Mouse (Mus musculus): Measurements from ENCODE around the gene Agpat2.

Agpat2 gene

DNA sequence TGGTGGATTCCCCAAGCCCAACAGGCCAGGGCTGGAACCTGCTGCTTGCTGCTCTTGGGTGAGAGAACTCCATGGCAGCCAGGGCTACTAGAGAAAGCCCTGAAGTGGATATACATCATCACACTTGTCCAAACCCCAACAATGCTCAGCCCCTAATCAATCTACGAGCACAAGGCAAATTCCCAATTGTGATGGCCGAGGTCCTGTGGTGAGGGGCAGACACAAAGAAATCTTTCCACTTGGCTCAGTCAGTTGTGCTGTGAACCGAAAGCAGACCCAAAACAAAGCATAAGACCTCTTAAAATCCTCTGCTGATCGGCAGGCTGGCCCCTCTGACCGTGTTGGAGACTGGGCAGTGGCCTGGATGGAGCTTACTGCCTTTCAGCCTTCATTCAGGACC, 29.4 kb downstream of the Agpat2 start:
- no peak for DNase-seq (ENCODE audit: low spot score)

DNA sequence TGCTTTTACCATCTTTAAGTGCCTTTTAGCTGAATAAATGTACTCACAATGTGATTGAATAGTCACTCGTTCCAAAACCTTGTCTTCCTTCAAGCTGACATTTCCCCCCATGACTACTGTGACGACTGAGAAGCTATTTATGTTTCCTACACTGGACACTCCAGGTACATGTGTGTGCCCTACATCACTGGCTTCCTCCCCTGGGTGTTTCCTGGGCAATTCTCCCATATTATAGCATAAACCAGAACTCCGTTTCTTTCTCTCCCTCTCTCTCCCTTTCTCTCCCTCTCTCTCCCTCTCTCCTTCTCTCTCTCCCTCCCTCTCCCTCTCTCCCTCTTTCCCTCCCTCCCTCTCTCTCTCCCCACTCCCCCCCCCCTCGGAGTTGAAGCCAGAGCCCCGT, 30.4 kb downstream of the Agpat2 start:
- no peak for DNase-seq (ENCODE audit: low spot score)

DNA sequence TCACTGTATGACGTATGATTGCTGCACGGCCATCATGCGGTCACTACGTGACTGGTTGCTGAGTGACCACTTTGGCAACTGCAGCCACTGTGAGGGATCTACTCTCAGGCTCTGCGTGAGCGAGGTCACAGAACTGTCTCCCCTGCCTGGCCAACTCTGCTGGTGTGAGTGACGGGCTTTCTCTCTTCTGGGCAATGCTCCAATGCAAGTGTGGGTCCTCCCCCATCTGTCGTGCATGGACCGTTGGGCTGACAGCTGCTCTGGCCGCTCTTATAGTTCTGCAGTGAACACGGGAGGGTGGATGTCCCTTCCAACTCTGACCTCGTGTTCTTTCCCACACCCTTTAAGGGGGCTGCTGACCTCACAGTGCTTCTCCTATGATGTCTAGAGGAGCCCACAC, 30.8 kb downstream of the Agpat2 start:
- DNase-seq (ENCODE audit: low spot score): no peak

DNA sequence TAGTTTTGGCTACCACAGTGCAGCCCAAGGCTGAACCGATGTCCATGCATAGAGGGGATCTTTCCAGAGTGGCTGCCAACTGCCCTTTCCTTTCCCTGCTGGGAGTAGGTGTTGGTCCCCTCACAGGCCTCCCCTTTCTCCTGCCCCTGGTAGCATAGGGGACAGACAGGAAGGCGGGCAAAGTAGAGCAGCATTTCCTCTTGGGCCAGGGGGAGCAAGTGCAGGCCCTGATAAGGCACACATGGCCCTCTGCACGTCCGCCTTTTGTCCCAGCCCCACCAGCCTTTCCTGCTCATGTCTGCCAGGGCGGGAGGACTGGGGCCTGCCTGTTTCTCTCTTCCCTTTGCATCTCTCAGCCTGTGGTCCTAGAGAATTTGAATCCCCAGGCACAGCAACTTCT, 32.4 kb downstream of the Agpat2 start:
- DNase-seq (ENCODE audit: low spot score): no peak

DNA sequence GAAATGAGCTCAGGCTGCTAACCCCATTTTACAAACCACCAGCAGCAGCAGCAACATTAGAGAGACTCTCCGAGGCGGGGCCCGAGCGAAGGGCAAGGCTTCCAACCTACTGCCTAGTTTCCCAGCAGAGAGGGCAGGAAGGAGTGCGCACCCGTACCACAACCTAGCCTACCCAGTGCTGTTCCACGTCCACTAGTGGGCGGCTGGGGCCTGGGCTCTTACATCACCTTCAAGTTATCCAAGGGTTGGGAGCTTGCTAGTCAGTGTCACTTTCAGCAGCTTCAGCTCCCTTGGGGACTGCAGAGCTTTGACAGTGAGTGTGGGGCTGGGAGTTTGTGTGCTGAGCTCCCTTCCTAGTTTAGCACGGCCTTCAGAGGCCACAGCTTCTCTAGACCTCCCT, 32.8 kb downstream of the Agpat2 start:
- no peak for DNase-seq (ENCODE audit: low spot score)

GRCm38 (mm10) chr2:26570034-26570433, 34.2 kb downstream of the Agpat2 start:
- peak; percentile 49 for DNase-seq (ENCODE audit: low spot score)

DNA sequence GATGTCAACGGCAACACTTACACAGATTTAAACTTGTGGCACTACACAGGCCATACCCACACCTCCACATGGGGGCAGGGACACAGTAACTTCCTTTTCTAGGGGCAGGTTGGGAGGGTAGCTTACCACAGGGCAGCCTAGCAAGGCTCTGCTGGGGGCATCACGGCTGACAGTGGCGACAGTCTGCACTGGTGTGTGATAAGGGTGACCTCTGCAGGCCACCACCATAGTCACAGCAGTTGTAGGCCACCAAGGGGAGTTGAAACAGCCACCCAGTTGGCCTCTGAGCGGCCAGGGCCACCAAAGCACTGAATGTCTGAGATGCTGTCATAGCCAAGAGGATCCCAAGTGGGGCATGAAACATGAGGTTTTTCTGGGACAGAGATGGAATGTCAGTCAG, 38.0 kb downstream of the Agpat2 start:
- peak; percentile 76 for DNase-seq (ENCODE audit: low spot score)

DNA sequence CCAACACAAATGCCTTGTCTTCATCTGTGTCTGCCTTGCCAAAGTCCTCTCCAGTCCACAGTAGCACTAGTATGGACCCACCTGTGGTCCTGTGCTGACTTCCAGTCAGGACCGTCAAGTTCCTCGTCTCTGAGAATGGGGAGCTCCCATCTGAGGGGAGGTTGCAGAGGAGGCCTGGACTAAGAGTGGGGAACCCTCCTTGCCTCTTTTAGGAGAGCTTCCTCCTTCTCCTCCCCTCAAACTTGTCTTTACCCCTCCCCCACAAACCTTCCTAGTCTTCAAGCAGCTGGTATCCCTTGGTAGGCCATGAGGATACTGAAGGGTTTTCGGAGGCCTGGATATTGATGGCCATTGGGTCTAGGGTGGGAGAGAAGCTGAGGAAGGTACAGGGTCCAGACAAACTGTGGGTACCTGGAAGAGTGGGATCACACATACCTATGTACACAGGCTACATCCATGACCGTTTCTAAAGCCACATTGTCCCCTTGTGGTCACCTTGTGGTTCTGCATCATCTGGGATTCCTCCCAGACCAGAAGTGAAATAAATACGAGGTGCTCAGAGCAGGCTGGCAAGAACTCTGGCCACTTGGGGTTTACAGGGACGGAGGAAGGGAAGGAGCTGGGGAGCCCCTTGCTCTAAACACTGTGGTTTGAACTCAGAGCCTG, 42.7 kb downstream of the Agpat2 start:
- no peak for DNase-seq (ENCODE audit: low spot score)

DNA sequence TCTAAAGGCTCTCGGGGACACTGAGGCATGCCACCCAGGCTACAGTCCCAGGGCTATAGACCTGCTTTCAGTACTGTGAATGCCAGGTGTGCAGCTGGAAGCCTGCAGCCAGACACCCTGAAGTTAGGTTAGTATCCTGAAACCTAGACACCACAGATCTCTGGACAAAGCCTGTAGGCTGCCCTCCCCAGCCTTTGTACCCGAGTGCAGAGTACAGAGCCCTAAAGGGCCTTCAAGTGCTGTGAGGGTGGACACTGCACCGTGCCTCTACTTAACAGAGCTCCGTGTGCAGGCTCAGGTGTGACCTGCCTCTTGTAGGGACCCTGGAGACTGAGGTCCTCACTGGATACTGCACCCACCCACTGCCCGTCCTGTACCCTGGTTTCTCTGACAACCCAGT, 43.7 kb downstream of the Agpat2 start:
- DNase-seq (ENCODE audit: low spot score): no peak

- no peak for DNase-seq (ENCODE audit: low spot score)
Measured at GRCm38 (mm10) chr2:26556535-26556993, 47.7 kb downstream of the Agpat2 start.

GRCm38 (mm10) chr2:26555076-26555475, 49.1 kb downstream of the Agpat2 start:
- no peak for DNase-seq (ENCODE audit: low spot score)

- DNase-seq (ENCODE audit: low spot score): no peak
Measured at GRCm38 (mm10) chr2:26553904-26554303, 50.3 kb downstream of the Agpat2 start.

GRCm38 (mm10) chr2:26552066-26552465, 52.2 kb downstream of the Agpat2 start:
- peak; percentile 52 for DNase-seq (ENCODE audit: low spot score)

DNA sequence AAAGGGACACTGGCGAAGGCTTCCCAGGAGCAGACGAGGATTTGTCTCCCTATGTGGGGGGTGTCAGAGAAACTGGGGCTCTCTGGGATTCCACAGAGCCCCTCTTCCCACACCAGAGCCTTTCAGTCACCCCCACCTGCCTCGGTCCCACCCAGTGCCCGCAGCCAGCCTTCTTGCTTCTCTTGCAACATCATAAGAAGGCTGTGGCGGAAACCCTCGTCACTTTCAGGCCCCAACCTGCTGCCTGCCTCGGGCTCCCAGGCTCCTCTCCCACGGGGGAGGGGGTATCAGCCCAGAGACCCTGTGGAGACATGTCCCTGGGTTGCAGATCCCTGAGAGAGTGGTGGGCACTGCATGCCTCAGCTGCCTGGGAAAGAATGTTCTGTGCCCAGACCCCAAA, 52.8 kb downstream of the Agpat2 start:
- peak; percentile 27 for DNase-seq (ENCODE audit: low spot score)

DNA sequence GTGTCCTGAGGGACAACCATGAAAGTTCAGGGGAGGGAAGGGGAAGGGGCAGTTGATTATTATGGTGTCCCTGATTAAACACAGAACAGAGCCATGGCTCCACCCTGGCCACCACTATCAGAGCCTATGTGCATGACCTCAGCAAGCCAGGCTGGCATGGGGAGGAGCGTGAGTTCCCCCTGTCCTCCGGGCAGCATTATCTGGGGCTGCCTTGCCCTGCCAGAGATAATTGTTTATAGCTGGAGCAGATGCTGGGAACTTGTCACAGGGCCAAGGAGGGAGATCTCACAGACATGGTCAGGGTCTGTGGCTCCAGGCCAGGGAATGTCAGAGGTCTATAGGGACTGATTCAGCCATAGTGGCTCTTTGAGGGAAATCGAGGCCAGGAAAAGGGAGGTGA, 53.4 kb downstream of the Agpat2 start:
- DNase-seq (ENCODE audit: low spot score): no peak

DNA sequence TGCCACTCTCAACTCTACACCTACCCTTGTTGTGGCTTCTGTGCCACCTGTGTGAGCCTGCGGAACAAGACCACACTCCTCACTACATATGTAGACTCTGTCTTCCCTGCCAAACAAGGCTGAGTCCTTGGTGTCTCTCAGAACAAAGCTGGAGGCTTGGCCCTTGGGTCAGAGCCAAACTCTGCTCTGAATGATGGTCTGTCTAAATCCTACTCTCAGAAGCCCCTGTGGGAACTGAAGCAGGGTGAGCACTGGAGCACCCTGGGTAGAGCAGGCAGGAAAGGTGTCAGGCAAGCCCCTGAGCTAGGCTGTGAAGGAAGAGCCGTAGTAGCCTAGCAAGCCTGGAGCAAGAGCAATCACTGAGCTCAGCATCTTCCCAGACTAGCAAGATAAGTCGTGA, 54.0 kb downstream of the Agpat2 start:
- peak; percentile 11 for DNase-seq (ENCODE audit: low spot score)

GRCm38 (mm10) chr2:26549801-26550200, 54.4 kb downstream of the Agpat2 start:
- no peak for DNase-seq (ENCODE audit: low spot score)

- DNase-seq (ENCODE audit: low spot score): no peak
Measured at GRCm38 (mm10) chr2:26547481-26547880, 56.7 kb downstream of the Agpat2 start.

DNA sequence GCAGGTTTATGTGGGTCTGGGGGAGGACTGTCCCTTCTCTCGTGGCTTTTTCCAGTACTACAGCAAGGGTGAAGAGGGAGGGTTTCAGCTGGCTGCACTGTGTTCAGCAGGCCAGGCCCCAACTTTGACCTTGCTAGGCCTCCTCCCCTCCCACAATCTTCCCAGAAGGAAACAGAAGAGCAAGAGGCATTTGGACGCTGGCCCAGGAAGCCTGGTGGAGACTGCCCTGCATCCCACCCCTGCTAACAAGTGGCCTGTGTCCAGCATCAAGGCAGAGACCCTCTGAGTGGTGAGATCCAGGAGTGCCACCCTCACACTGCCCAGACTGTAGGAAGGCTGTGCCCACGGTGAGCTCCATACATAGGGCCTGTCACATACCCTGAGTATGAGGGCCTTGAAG, 60.0 kb downstream of the Agpat2 start:
- DNase-seq (ENCODE audit: low spot score): no peak

GRCm38 (mm10) chr2:26543768-26544167, 60.4 kb downstream of the Agpat2 start:
- no peak for DNase-seq (ENCODE audit: low spot score)

- DNase-seq (ENCODE audit: low spot score): no peak
Measured at GRCm38 (mm10) chr2:26543155-26543554, 61.1 kb downstream of the Agpat2 start.
